Mouse (Mus musculus): ENCODE data around the gene Ubxn1. TPM values are rescaled to one million over a fixed set of nuclear protein-coding genes. Genes with fewer than 3 reads are reported as not detected.
A peak's percentile ranks its signal among the peaks of the same experiment; 100 is the strongest.
"Not testable (repeated sequence)": the region's sequence is repeated elsewhere in the genome, so short reads cannot be mapped to it uniquely, and the experiment has no call there.

Gene Ubxn1
- total RNA-seq, 2 experiments from 2014 or later: 178 to 202 TPM

DNA sequence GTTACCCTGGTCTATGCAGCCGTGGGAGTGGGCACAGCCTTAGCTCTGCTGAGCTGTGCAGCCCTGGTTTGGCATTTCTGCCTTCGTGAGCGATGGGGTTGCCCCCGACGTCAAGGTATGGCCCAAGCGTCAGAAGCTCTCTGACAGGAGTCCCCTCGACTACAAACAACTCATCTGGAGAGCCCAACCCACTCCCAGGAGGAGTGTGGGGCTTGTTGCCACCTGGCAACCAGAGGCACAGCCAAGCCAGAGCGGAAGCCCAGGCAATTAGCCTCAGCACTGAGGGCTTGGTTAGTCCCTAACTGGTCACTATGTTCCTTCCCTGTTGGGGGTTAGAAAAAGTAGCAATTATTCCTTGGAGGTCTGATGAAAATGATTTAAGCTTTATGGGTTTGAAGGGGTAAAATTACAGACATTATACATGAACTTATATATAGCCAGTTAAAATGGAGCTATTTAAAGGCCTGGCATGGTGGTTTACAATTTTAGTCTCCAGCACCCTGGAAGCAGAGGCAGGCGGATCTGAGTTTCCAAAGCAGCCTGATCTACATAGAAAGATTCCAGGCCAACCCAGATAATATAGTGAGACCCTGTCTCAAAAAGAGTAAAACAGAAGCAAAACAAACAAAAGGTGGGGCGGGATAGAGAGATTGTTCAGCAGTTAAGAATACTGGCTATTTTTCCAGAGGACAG, 18.9 kb upstream of the Ubxn1 start:
- no peak for DNase-seq (ENCODE audit: low spot score in 2 of 2)

DNA sequence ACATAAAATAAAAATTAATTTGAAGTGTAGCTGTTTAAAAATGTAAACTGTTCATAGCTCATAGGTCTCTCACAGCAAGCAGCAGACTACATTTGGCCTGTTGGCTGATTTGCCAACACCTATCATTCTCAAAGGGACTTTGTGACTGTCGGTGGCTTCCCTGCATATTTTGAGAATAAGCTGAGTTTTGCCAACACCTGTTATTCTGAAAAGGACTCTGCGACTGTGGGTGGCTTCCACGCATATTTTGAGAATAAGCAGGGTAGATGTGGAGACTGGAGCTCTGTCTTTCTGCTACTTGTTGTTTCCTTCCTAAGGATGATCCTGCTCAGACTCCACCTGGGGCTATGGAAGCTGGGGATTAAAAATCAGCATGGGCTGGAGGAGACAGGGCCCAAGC, 18.2 kb upstream of the Ubxn1 start:
- no peak for DNase-seq (ENCODE audit: low spot score in 2 of 2)

- DNase-seq (ENCODE audit: low spot score in 2 of 2): no peak
These were observed 13.6 kb upstream of the Ubxn1 start for GRCm38 (mm10) chr19:8857689-8858088.

DNA sequence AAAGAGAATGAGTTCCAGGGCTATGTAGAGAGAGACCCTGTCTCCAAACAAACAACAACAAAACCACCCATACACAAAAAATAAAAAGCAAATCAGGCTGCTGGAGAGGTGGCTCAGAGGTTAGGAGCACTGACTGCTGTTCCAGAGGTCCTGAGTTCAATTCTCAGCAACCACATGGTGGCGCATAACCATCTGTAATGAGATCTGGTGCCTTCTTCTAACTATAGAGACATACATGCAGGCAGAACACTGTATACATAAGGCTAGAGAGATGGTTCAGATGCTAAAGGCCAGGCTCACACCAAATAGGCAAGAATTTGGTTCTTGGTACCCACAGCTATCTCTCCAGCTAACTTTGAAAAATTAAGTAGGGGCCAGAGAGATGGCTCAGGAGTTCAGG, 12.3 kb upstream of the Ubxn1 start:
- no peak for DNase-seq (ENCODE audit: low spot score in 2 of 2)

- DNase-seq (ENCODE audit: low spot score in 2 of 2): no peak
These were observed 7.0 kb upstream of the Ubxn1 start for GRCm38 (mm10) chr19:8864265-8864664.

GRCm38 (mm10) chr19:8870381-8870780, 915 bp upstream of the Ubxn1 start:
- DNase-seq (ENCODE audit: low spot score in 2 of 2): not testable (repeated sequence)

- DNase-seq (ENCODE audit: low spot score in 2 of 2): no peak
These were observed 458 bp upstream of the Ubxn1 start for GRCm38 (mm10) chr19:8870838-8871237.

- DNase-seq (ENCODE audit: low spot score in 2 of 2): no peak
These were observed 1.1 kb downstream of the Ubxn1 start for GRCm38 (mm10) chr19:8872266-8872840.

DNA sequence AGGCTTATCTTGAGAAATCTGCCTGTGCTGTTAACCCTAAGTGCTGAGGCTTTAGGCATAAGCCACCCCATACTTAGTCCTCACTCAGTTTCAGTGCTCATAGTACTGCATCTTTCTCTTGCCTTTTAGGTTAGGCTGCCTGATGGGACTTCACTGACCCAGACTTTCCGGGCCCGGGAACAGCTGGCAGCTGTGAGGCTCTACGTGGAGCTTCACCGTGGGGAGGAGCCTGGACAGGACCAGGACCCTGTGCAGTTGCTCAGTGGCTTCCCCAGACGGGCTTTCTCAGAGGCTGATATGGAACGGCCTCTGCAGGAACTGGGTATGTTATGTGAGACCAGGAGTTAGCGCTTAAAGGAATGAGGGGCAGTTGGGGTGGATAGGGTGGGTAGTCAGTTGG, 3.7 kb downstream of the Ubxn1 start:
- DNase-seq (ENCODE audit: low spot score in 2 of 2): no peak

DNA sequence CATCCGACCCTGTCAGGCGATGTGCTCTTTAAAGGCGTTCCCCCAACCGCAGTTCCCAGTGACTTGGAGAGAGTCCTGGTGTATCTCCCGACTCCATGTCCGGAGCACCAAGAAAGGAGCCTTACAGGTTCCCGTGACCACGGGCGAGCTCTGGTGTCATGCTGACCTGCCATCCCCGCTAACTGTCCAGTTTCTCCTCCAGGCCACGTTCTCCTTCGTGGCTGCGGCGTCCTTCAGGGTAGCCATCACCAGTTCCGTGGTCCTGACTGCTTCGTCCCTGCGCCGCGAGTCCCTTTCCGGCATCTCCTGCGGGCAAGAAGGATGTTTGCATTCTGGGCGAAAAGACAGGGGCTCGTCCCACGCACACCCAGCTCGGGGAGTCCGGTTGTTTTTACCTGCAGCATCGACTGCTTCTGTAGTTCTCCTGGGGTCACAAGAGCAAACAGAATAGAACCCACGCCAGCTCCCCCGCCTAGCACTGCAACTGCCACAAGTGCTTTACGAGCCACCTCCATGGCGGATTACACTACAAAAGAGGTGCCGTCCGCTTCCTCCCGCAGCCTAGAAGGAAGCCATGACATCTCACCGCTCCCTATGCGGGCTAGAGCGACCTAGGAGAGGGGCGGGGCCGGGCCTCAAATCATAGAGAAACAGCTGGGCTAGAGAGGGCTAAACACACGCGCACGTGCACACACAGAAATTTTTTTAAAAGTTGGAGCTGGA, 9.2 kb downstream of the Ubxn1 start, which contains the start of gene Uqcc3:
TSS of gene Uqcc3 (minus strand) at position 613 of the 723 bp plus-strand sequence.
- DNase-seq (ENCODE audit: low spot score in 2 of 2): peak; percentile 83 to 85

DNA sequence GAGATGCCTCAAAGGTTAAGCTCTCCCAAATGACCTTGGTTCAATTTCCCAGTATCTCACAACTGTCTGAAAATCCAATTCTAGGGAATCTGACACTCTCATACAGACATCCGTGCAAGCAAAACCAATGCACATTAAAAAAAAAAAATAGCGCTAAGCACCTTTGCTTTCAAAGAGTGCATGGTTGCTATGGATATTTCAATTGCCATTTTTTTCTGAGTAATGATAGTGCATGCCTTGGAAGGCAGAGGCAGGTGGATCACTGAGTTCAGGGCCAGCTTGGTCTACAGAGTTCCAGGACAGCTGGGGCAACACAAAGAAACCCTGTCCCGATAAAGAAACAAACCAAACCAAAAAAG, 9.7 kb downstream of the Ubxn1 start:
- DNase-seq (ENCODE audit: low spot score in 2 of 2): no peak

- DNase-seq (ENCODE audit: low spot score in 2 of 2): no peak
These were observed 12.3 kb downstream of the Ubxn1 start, which contains the start of the genes Lbhd1 and Gm49403 for GRCm38 (mm10) chr19:8883616-8884015. Gene Lbhd1 (plus strand): TSS chr19:8883732. Gene Gm49403 (plus strand): TSS chr19:8883930.

DNA sequence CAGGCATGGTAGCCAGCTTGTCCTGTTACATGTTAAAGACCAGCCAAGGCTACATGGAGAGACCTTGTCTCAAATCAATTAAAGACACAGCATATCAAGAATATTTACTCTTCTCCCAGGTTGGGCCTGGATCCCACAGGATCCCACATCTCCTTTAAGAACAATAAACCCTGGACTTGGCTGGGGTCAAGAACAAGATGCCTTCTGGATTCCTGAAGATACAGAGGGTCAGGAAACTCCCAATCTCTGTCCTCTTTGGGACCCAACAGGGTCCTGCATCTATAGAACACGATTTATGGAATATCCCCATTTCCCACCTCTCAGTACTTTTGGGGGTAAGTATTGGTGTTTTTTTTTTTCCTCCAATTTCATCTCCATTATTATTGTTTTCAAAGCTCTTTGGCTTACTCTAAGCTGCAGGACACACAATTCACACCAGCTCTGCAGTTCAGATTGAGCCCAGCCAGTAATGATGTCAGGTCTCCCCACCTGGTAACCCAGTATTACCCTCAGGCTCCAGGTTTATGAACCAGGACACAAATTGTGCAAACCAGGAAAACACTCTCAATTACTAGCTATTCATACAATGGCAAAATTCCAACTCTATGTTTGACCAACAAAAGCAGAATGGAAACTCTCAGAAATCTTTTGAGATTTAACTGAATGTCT, 15.8 kb downstream of the Ubxn1 start:
- DNase-seq (ENCODE audit: low spot score in 2 of 2): no peak

DNA sequence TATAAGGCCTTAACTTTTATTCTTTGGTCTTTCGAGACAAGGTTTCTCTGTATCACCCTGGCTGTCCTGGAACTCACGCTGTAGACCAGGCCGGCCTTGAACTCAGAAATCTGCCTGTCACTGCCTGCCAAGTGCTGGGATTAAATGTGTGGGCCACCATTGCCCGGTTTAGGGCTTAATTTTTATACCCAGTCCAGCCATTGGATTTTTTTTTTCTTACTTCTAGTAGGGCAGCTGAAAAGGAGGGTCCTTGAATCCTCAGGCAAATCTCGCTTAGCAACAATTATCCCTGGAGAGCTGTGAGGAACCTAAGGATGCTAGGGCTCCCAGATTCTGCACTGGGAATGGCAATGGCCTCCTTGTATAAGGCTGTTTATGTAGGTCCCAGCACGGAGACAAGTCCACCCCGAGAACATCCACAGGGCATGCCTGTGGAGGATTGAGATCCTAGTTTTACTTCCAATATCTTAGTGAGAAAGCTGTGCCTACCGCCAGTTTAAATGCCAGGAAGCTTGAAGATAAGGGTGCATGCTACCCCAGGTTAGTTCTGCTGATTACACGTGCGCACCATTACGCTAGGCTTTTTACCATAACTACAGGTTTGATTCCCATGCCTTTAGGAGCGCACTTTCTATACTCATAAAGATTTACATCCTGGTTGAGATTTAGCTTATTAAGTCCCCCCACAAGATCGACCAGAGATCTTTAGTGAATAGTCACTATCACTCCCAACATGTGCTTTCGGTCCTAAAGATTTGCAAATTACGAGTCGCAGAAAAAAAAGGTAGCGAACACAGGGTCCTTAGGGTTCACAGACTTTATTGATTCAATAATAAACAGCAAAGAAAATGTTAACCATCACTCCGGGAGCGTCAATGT, 16.5 kb downstream of the Ubxn1 start:
- DNase-seq (ENCODE audit: low spot score in 2 of 2): no peak

DNA sequence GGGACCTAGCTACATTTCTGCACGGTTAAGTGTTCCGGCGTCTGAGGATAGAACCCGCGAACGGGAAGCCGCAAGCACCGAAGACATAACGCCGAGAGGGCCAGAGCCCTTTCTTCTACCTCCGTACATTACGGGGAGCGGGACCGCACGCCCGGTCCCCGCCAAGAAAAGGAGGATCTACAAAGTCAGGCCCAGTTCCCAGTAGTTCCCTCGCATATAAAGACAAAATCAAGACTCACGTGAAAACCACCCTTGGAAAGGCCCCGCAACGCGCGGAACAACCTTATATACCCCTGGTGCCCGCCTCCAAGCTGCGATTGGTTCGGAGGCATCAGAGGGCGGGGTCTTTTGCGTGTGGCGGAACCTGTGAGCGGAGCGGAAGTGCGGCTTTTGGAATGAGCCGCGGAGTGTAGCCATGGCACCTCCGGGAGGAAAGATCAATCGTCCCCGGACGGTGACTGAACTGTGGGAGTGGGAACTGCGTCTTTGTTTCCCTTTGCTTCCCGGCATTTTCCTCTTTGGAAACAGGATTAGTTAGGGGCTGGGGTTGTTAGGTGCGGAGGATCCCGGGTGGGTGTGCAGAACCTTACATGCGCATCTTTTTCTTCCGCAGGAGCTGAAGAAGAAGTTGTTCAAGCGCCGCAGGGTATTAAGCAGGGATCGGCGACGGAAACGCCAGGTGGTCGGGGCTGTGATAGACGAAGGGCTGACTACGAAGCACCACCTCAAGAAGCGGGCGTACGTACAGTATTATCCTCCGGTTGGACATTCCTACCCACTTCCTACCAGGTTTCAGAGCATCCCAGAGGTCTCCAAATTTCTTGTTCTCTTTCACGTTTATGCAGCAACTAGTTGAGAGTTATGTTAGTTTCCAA, 17.5 kb downstream of the Ubxn1 start, which contains the start of the genes 1810009A15Rik and Gm49416:
TSS of gene 1810009A15Rik (plus strand) at position 343 of the 875 bp plus-strand sequence.
TSS of gene Gm49416 (plus strand) at position 416 of the 875 bp plus-strand sequence.
- peak; percentile 89 to 92 for DNase-seq (ENCODE audit: low spot score in 2 of 2)

GRCm38 (mm10) chr19:8892829-8893766, 21.8 kb downstream of the Ubxn1 start, which contains the start of gene Ints5:
Gene Ints5 (plus strand): TSS chr19:8893005.
- peak; percentile 82 to 83 for DNase-seq (ENCODE audit: low spot score in 2 of 2)

DNA sequence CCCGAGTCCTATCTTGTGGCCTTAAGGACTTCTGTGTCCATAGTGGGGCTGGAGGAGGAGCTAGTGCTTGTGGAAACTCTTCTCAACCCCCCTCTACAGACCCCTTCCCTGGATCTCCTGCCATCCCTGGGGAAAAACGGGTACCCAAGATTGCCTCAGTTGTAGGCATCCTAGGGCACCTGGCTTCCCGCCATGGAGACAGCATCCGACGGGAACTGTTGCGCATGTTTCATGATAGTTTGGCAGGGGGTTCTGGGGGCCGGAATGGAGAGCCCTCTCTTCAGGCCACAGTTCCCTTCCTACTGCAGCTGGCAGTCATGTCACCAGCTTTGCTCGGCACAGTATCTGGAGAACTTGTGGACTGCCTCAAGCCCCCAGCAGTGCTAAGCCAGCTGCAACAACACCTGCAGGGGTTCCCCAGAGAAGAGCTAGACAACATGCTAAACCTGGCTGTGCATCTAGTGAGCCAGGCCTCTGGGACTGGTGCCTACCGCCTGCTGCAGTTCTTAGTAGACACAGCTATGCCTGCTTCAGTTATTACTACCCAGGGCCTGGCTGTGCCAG, 24.2 kb downstream of the Ubxn1 start:
- DNase-seq (ENCODE audit: low spot score in 2 of 2): no peak

- DNase-seq (ENCODE audit: low spot score in 2 of 2): not testable (repeated sequence)
These were observed 24.9 kb downstream of the Ubxn1 start for GRCm38 (mm10) chr19:8896231-8896630.
